Mouse (Mus musculus): ENCODE measurements around the gene Cgas. TPM values are rescaled to one million over a fixed set of nuclear protein-coding genes. Genes with fewer than 3 reads are reported as not detected.

Cgas gene
- total RNA-seq, 2 experiments from 2014 or later = 0.53 to 0.77 TPM

GRCm38 (mm10) chr9:78474270-78474669 is 31.2 kb upstream of the Cgas start:
- no peak for DNase-seq (ENCODE audit: low spot score in 2 of 2)
- intact Hi-C loops (cut with DNase I) = no loop called here

GRCm38 (mm10) chr9:78473588-78473987 is 30.6 kb upstream of the Cgas start:
- intact Hi-C loops (cut with DNase I) = no loop called here
- DNase-seq (ENCODE audit: low spot score in 2 of 2) = no peak

GRCm38 (mm10) chr9:78465725-78466124 is 22.7 kb upstream of the Cgas start:
- no peak for DNase-seq (ENCODE audit: low spot score in 2 of 2)
- intact Hi-C loops (cut with DNase I) = no loop called here

- DNase-seq (ENCODE audit: low spot score in 2 of 2) = no peak
- intact Hi-C loops (cut with DNase I) = no loop called here
Measured at GRCm38 (mm10) chr9:78463337-78463736, 20.3 kb upstream of the Cgas start.

- no peak for DNase-seq (ENCODE audit: low spot score in 2 of 2)
- intact Hi-C loops (cut with DNase I) = no loop called here
Measured at GRCm38 (mm10) chr9:78457026-78457425, 14.0 kb upstream of the Cgas start.

- intact Hi-C loops (cut with DNase I) = no loop called here
- DNase-seq (ENCODE audit: low spot score in 2 of 2) = no peak
Measured at GRCm38 (mm10) chr9:78451382-78451781, 8.3 kb upstream of the Cgas start.

GRCm38 (mm10) chr9:78450404-78450803 is 7.4 kb upstream of the Cgas start:
- no peak for DNase-seq (ENCODE audit: low spot score in 2 of 2)
- intact Hi-C loops (cut with DNase I) = no loop called here

GRCm38 (mm10) chr9:78447973-78448873 is 5.2 kb upstream of the Cgas start, which contains the start of the genes Mto1 and Gm17324:
TSS of gene Mto1 (plus strand) at chr9:78448208.
TSS of gene Gm17324 (minus strand) at chr9:78448786.
- intact Hi-C loops (cut with DNase I) = loop anchor here (10.0 kb wide), 1 partner anchor 253 kb away; no protein-coding TSS in a partner anchor
- DNase-seq (ENCODE audit: low spot score in 2 of 2) = peak; percentile 82 to 90

GRCm38 (mm10) chr9:78447606-78447972 is 4.6 kb upstream of the Cgas start:
- no peak for DNase-seq (ENCODE audit: low spot score in 2 of 2)
- intact Hi-C loops (cut with DNase I) = loop anchor here (10.0 kb wide), 1 partner anchor 253 kb away; no protein-coding TSS in a partner anchor

- no peak for DNase-seq (ENCODE audit: low spot score in 2 of 2)
- intact Hi-C loops (cut with DNase I) = loop anchor here (10.0 kb wide), 1 partner anchor 247 kb away; no protein-coding TSS in a partner anchor
Measured at GRCm38 (mm10) chr9:78442237-78442578, 829 bp downstream of the Cgas start.

GRCm38 (mm10) chr9:78439426-78439825 is 3.6 kb downstream of the Cgas start:
- intact Hi-C loops (cut with DNase I) = no loop called here

GRCm38 (mm10) chr9:78432471-78432870 is 10.6 kb downstream of the Cgas start:
- DNase-seq (ENCODE audit: low spot score in 2 of 2) = no peak
- intact Hi-C loops (cut with DNase I) = no loop called here

More at GRCm38 (mm10) chr9:78439426-78439825, 3.6 kb downstream of the Cgas start:
- DNase-seq (ENCODE audit: low spot score in 2 of 2) = no peak

GRCm38 (mm10) chr9:78430486-78430885 is 12.6 kb downstream of the Cgas start:
- intact Hi-C loops (cut with DNase I) = no loop called here
- no peak for DNase-seq (ENCODE audit: low spot score in 2 of 2)

GRCm38 (mm10) chr9:78429551-78429950 is 13.5 kb downstream of the Cgas start:
- intact Hi-C loops (cut with DNase I) = no loop called here
- DNase-seq (ENCODE audit: low spot score in 2 of 2) = no peak

GRCm38 (mm10) chr9:78428870-78429432 is 14.1 kb downstream of the Cgas start:
- intact Hi-C loops (cut with DNase I) = no loop called here
- no peak for DNase-seq (ENCODE audit: low spot score in 2 of 2)

- intact Hi-C loops (cut with DNase I) = no loop called here
- DNase-seq (ENCODE audit: low spot score in 2 of 2) = no peak
Measured at GRCm38 (mm10) chr9:78428185-78428584, 14.9 kb downstream of the Cgas start.

- no peak for DNase-seq (ENCODE audit: low spot score in 2 of 2)
- intact Hi-C loops (cut with DNase I) = no loop called here
Measured at GRCm38 (mm10) chr9:78427362-78427781, 15.7 kb downstream of the Cgas start.

- intact Hi-C loops (cut with DNase I) = no loop called here
- no peak for DNase-seq (ENCODE audit: low spot score in 2 of 2)
Measured at GRCm38 (mm10) chr9:78401596-78401995, 41.4 kb downstream of the Cgas start.

- intact Hi-C loops (cut with DNase I) = no loop called here
- DNase-seq (ENCODE audit: low spot score in 2 of 2) = no peak
Measured at GRCm38 (mm10) chr9:78400570-78400969, 42.5 kb downstream of the Cgas start.

GRCm38 (mm10) chr9:78396517-78396916 is 46.5 kb downstream of the Cgas start:
- intact Hi-C loops (cut with DNase I) = no loop called here
- DNase-seq (ENCODE audit: low spot score in 2 of 2) = no peak
